Mouse (Mus musculus) embryonic facial prominence, embryonic 15.5 days (tissue): ENCODE measurements around the gene Furin. TPM values are rescaled to one million over a fixed set of nuclear protein-coding genes. Genes with fewer than 3 reads are reported as not detected.
A peak's percentile ranks its signal among the peaks of the same experiment; 100 is the strongest.

Experiments used
- ATAC-seq: fragments of 200-750 bp; cut with Nextera tagmentation; 2 replicates; pipeline ENCODE4 v1.8.0; 2017; ENCODE audit warnings: low read depth, moderate TSS enrichment; ENCODE audit not compliant: insufficient number of reproducible peaks, low FRiP score, low TSS enrichment
- H3K27ac ChIP-seq: fragments of 300-500 bp; sonication (generic); replicated peaks from 2 replicates; pipeline ENCODE4 v1.5.1; 2015; ENCODE audit warnings: mild to moderate bottlenecking, inconsistent platforms
- H3K27me3 ChIP-seq: fragments of 300-500 bp; sonication (generic); 2 replicates; pipeline ENCODE4 v1.6.1; 2015; ENCODE audit warnings: inconsistent platforms
- H3K36me3 ChIP-seq: fragments of 300-500 bp; sonication (generic); 2 replicates; pipeline ENCODE4 v1.6.1; 2015; ENCODE audit warnings: mild to moderate bottlenecking, inconsistent platforms
- H3K4me1 ChIP-seq: fragments of 300-500 bp; sonication (generic); 2 replicates; pipeline ENCODE4 v1.6.1; 2015; ENCODE audit warnings: inconsistent platforms
- H3K4me2 ChIP-seq: fragments of 300-500 bp; sonication (generic); replicated peaks from 2 replicates; pipeline ENCODE4 v1.6.1; 2015; ENCODE audit warnings: mild to moderate bottlenecking, inconsistent platforms
- H3K4me3 ChIP-seq: fragments of 300-500 bp; sonication (generic); replicated peaks from 2 replicates; pipeline ENCODE4 v1.5.1; 2015; ENCODE audit warnings: mild to moderate bottlenecking, inconsistent platforms
- H3K9ac ChIP-seq: fragments of 300-500 bp; sonication (generic); 2 replicates; pipeline ENCODE4 v1.6.1; 2015; ENCODE audit warnings: inconsistent platforms
- H3K9me3 ChIP-seq: fragments of 300-500 bp; sonication (generic); replicated peaks from 2 replicates; pipeline ENCODE4 v1.6.1; 2016; ENCODE audit warnings: inconsistent platforms
- WGBS: fragments of 180-500 bp; shearing (Covaris S2); methylation state at CpG from one replicate; pipeline ENCODE4 v1.1.7; 2015; 5-methylcytosine and 5-hydroxymethylcytosine counted together
- polyA plus RNA-seq: library from polyadenylated mRNA; unstranded; fragments of >200 nt; fragmentation: Nextera tagmentation; extraction: Ambion mirVana; gene quantifications from 2 replicates; pipeline ENCODE4 v1.2.1, GENCODE M21; 2015

Furin gene
- polyA plus RNA-seq, 1 experiment from 2014 or later: 16.0 TPM

- H3K4me1 ChIP-seq: peaks cover 6% of the 10 kb centered on the region
- no peak overlapping the region for H3K4me2 ChIP-seq
- no peaks in the 10 kb centered on the region for H3K36me3 ChIP-seq
- H3K4me3 ChIP-seq: no peak overlapping the region
- H3K27ac ChIP-seq: no peak overlapping the region
- WGBS: 75% methylated on average over 7 of the region's 7 CpGs
- no peak for ATAC-seq
- H3K27me3 ChIP-seq: no peaks in the 10 kb centered on the region
- H3K9ac ChIP-seq: no peak overlapping the region
- H3K9me3 ChIP-seq: no peaks in the 10 kb centered on the region
Measured at GRCm38 (mm10) chr7:80426363-80426762, 21.1 kb upstream of the Furin start.

- no peak overlapping the region for H3K9ac ChIP-seq
- 80% methylated on average over 6 of the region's 6 CpGs for WGBS
Measured at GRCm38 (mm10) chr7:80424722-80425121, 19.5 kb upstream of the Furin start.

DNA sequence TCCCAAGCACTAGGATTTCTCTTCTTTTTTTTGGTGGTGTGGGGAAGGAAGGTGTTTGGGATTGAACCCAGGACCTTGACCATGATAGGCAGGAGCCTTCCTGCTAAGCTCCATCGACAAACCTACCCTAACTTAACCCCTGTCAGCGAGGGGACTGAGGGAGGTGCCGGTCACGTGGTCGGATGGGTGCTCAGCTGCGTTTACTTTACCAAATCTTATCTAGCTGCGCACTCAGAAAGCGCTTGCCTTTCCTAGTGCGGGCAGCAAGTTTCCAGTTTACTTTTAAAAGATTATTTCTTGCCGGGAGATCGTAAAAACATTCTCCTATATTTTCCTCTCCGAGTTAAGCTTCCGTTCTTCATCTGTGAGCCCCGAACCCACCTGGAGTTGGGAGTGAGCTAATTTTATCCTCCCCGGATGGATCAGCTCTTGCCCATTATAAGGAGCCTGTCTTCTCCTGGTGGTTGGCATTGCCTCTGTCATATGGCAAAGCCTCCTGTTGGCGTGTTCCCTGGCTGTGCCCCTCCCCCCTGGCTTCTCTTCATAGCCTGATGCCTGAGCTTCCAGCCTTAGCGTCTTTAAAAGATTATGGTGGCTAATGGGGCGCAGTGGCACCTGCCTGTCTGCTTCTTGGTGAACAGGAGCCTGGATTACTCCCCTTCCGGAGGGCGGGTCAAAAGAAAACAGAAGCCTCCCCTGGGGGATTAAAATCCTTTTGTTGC, 17.7 kb upstream of the Furin start:
- no peaks in the 10 kb centered on the region for H3K9me3 ChIP-seq
- WGBS: 21% methylated on average over 20 of the region's 20 CpGs
- H3K36me3 ChIP-seq: no peaks in the 10 kb centered on the region
- no peak overlapping the region for H3K9ac ChIP-seq
- no peak overlapping the region for H3K4me3 ChIP-seq
- H3K27me3 ChIP-seq: no peaks in the 10 kb centered on the region
- ATAC-seq: no peak
- peak overlapping the region; percentile 22 for H3K4me2 ChIP-seq
- peaks cover 6% of the 10 kb centered on the region for H3K4me1 ChIP-seq
- H3K27ac ChIP-seq: no peak overlapping the region

More at GRCm38 (mm10) chr7:80424722-80425121, 19.5 kb upstream of the Furin start:
- Histone ChIP-seq H3K27me3 (no peaks in the 10 kb centered on the region), H3K4me3 (no peak overlapping the region), H3K4me1 (peaks cover 6% of the 10 kb centered on the region), H3K9me3 (no peaks in the 10 kb centered on the region), H3K4me2 (no peak overlapping the region), H3K36me3 (no peaks in the 10 kb centered on the region), H3K27ac (no peak overlapping the region)
- ATAC-seq: no peak

DNA sequence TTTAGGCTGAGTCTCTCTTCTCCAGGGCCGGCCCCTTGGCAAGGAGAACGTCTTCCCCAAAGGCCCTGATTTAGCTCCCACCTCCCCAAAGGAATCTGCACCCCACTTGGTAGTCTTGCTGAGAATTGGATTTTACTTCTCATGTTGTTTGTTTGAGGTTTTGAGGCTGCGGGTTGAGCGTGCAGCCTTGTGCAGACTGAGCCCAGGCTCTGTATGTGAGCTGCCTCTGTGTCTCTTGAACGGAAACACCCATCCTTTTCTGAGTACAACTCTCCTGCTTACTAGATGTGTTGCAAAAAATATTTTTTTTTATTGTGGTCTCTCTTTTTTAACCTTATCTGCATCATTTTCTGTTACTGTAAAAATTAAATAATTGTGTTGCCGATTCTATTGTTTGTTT, 16.3 kb upstream of the Furin start:
- ATAC-seq: no peak

GRCm38 (mm10) chr7:80420586-80420985, 15.3 kb upstream of the Furin start:
- Histone ChIP-seq H3K4me3 (no peak overlapping the region), H3K36me3 (no peaks in the 10 kb centered on the region), H3K4me2 (no peak overlapping the region), H3K27ac (no peak overlapping the region), H3K4me1 (peaks cover 6% of the 10 kb centered on the region), H3K27me3 (no peaks in the 10 kb centered on the region), H3K9me3 (no peaks in the 10 kb centered on the region), H3K9ac (no peak overlapping the region)
- WGBS: 88% methylated on average over 4 of the region's 4 CpGs
- no peak for ATAC-seq

More for the DNA sequence above, 16.3 kb upstream of the Furin start:
- H3K27ac ChIP-seq: no peak overlapping the region
- no peak overlapping the region for H3K9ac ChIP-seq
- no peaks in the 10 kb centered on the region for H3K36me3 ChIP-seq
- WGBS: 78% methylated on average over 6 of the region's 6 CpGs
- H3K4me3 ChIP-seq: no peak overlapping the region
- no peaks in the 10 kb centered on the region for H3K27me3 ChIP-seq
- H3K4me2 ChIP-seq: no peak overlapping the region
- no peaks in the 10 kb centered on the region for H3K9me3 ChIP-seq
- peaks cover 6% of the 10 kb centered on the region for H3K4me1 ChIP-seq

DNA sequence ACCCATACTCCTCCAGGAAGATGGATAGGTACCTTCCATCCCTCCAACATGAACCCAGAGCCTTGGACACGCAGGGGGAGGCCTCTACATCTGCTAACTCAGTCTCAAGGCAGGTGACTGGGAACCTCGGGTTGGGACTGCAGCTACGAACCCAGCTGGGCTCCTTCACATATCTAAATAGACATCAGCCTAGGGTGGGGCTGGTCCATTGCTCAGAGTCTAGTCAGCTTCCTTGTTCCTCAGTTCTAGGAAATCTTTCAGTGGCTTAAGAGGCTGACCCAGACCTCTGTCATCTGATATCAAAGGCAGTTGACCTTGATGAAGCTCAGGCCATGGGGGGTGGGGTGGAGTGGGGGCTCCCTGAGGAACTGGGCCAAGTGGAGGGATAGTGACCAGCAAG, 14.0 kb upstream of the Furin start:
- ATAC-seq: no peak

GRCm38 (mm10) chr7:80418036-80418435, 12.8 kb upstream of the Furin start:
- Histone ChIP-seq H3K9me3 (no peaks in the 10 kb centered on the region), H3K36me3 (no peaks in the 10 kb centered on the region), H3K27ac (no peak overlapping the region), H3K4me2 (no peak overlapping the region), H3K27me3 (no peaks in the 10 kb centered on the region), H3K9ac (no peak overlapping the region), H3K4me1 (peaks cover 2% of the 10 kb centered on the region), H3K4me3 (no peak overlapping the region)
- no peak for ATAC-seq
- 74% methylated on average over 3 of the region's 3 CpGs for WGBS

More for the DNA sequence above, 14.0 kb upstream of the Furin start:
- Histone ChIP-seq H3K4me1 (peaks cover 6% of the 10 kb centered on the region), H3K9me3 (no peaks in the 10 kb centered on the region), H3K36me3 (no peaks in the 10 kb centered on the region), H3K27ac (no peak overlapping the region), H3K27me3 (no peaks in the 10 kb centered on the region), H3K9ac (no peak overlapping the region), H3K4me3 (no peak overlapping the region), H3K4me2 (no peak overlapping the region)
- 60% methylated on average over 3 of the region's 3 CpGs for WGBS

DNA sequence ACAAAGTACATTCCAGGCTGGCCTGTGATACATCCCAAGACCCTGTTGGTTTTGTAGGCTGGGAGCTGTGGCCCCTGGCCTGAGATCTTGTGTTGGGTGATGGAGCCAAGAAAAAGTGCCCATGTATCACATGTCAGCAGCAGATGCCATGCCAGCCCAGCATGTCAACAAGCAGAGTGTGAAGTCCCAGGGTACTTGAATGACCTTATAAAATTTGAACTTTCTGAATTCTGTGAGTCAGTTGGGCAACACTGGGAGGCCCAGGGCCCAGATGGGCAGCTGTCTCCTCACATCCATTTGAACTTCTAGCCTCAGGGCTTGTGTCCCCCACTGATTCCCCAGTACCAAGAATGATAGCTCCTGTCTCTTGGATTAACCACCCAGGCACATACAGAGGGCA, 12.4 kb upstream of the Furin start:
- no peaks in the 10 kb centered on the region for H3K36me3 ChIP-seq
- H3K9ac ChIP-seq: no peak overlapping the region
- H3K4me2 ChIP-seq: no peak overlapping the region
- no peaks in the 10 kb centered on the region for H3K9me3 ChIP-seq
- no peaks in the 10 kb centered on the region for H3K4me1 ChIP-seq
- ATAC-seq: no peak
- no peak overlapping the region for H3K4me3 ChIP-seq
- H3K27me3 ChIP-seq: no peaks in the 10 kb centered on the region
- no peak overlapping the region for H3K27ac ChIP-seq

DNA sequence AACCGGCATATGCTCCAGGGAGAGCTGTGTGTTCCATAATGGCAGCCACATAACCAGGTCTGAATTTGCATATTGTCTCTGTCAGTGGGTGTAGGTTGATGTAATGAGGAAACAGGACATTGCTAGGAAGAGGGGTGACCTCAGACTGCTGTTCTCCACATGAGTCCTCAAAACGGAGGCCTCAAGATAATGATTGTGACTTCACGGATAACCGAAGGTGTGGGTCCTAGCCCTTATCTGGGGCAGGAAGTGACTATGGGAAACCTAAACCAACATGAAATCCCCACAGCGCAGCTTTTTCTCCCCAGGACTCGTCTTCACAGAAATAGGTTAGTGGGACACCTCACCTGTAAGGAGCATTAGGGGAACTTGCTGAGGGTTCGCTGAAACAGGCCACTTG, 11.7 kb upstream of the Furin start:
- Histone ChIP-seq H3K27ac (no peak overlapping the region), H3K4me1 (no peaks in the 10 kb centered on the region), H3K9ac (no peak overlapping the region), H3K27me3 (no peaks in the 10 kb centered on the region), H3K9me3 (no peaks in the 10 kb centered on the region), H3K36me3 (no peaks in the 10 kb centered on the region), H3K4me2 (no peak overlapping the region), H3K4me3 (no peak overlapping the region)
- WGBS: 88% methylated on average over 7 of the region's 7 CpGs
- ATAC-seq: no peak

GRCm38 (mm10) chr7:80414303-80414855, 9.1 kb upstream of the Furin start:
- no peaks in the 10 kb centered on the region for H3K9me3 ChIP-seq
- no peaks in the 10 kb centered on the region for H3K36me3 ChIP-seq
- H3K4me1 ChIP-seq: no peaks in the 10 kb centered on the region
- ATAC-seq: no peak
- WGBS: 72% methylated on average over 7 of the region's 7 CpGs
- no peak overlapping the region for H3K4me3 ChIP-seq
- H3K9ac ChIP-seq: no peak overlapping the region
- H3K27ac ChIP-seq: no peak overlapping the region
- H3K27me3 ChIP-seq: no peaks in the 10 kb centered on the region
- no peak overlapping the region for H3K4me2 ChIP-seq

- Histone ChIP-seq H3K4me3 (no peak overlapping the region), H3K27me3 (no peaks in the 10 kb centered on the region), H3K9ac (no peak overlapping the region), H3K9me3 (no peaks in the 10 kb centered on the region), H3K4me2 (no peak overlapping the region), H3K36me3 (no peaks in the 10 kb centered on the region), H3K4me1 (no peaks in the 10 kb centered on the region), H3K27ac (no peak overlapping the region)
- no peak for ATAC-seq
- WGBS: 73% methylated on average over 9 of the region's 9 CpGs
Measured at GRCm38 (mm10) chr7:80413512-80414302, 8.5 kb upstream of the Furin start.
